Mouse (Mus musculus) lung, adult 18-20 months (tissue): ENCODE measurements around the gene Hacd2.

Experiments used
- DNase-seq, 2 experiments: peaks; one replicate each; pipeline ENCODE4 v3.0.0; 2022; ENCODE audit warnings: mixed read lengths in 2 of 2

The Hacd2 gene

DNA sequence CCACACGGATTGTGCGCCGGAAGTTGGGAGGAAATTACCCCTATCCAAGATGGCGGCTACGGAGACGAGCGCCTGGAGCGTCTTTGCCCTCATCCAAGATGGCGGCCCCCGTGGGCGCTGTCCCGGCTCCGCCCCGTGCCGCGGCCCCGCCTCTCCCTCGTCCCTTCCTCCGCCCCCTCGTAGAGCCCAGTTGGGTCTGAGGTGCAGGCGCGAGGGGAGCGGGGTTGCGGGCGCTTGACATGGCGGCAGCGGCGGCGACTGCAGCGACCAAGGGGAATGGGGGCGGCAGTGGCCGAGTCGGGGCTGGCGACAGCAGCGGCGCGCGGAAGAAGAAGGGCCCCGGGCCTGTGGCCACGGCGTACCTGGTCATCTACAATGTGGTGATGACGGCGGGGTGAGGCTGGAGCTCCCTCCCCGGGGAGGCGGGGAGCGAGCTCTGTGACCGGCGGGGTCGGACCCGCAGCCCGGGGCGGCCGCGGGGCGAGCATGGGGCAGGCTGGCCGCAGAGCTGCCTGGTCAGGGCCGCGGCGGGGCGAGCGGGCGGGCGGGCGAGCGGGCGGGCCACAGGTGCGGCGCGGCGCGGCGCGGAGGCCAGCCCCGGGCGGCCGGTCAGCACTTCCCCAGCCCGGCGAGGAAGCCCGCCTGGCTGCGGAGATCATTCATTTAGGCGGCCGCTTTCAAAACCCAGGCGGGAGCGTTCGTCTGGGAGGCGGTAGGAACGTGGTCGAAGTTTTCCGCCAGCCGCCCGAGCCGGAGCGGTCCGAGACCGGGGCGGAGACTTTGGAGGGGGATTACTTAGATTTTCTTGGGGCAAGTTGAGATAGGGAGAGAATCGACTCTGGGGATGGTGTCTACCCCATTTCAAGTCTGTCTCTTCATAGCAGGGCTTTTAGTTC, at the start of gene Hacd2:
Gene Hacd2, plus strand, starts transcription at position 187 of the 896 bp plus-strand sequence.
- DNase-seq = peak; percentile 96

DNA sequence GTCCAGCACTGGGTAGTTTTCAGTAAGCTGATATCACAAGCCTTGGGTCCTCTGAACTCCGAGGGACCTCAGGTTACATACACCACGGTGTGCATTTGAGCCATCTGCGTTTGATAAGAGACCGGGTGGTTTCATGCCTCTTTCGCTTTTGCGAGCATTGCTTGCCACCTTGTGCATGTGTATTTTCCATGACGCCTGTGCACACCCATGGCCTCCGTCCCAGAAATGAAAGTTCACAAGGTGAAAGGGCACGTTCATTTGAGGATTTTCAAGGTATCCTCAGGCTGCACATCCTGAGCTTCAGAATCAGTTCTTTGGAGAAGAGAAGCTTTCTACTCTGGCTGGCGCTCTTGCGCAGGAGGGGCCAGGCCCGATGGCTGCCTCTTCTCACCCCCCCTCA, 49.8 kb upstream of the Hacd2 start:
- no peak for DNase-seq

DNA sequence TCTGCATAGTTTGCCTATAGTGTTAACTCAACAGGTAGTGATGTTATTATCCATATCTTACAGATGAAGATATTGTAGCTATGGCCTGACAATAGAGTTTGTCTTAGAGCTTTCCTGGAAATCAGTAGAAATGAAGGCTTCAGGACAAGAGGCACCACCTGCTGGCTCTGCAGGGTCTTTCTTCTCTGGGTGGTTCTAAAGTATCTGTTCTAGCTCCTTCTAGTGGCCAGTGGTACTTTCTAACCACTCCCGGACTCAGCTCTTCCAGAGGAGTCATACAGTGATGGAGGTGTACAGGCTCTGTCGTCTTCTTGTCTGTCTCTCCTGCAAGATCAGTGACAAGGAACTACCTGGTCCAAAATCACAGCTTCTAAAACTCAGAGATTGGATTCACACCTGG, 46.7 kb upstream of the Hacd2 start:
- no peak for DNase-seq

DNA sequence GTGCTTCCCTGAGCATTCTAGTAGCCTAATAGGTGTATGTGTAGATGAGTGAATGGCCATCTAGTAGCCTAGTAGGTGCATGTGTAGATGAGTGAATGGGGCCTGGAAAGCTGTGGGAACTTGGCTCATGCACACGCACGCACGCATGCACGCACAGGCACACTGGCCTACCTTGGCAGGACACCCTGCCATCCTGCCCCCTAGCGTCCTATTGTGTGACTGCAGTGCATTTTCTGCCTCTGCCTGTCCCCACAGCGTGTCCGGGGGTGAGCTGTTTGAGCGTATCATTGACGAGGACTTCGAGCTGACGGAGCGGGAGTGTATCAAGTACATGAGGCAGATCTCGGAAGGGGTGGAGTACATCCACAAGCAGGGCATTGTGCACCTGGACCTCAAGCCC, 45.6 kb upstream of the Hacd2 start:
- no peak for DNase-seq

DNA sequence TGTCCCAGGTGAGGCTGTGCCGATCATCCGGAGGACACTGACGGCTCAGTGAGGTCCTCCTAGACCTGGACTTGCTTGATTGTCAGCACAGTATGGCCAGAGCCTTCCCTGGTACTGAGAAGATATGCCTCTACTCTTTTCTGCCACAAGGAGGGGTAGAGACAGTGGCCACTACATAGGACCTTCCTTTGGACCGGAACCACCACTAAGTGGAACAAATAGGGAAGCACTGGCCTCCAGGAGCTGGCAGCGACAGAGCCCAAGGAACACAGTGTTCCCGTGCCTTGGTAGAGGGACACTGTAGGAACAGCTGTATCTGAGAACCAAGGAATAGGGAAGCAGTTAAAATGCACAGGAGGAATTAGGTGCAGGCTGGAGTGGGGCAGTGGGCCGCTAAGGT, 44.2 kb upstream of the Hacd2 start:
- DNase-seq = no peak

DNA sequence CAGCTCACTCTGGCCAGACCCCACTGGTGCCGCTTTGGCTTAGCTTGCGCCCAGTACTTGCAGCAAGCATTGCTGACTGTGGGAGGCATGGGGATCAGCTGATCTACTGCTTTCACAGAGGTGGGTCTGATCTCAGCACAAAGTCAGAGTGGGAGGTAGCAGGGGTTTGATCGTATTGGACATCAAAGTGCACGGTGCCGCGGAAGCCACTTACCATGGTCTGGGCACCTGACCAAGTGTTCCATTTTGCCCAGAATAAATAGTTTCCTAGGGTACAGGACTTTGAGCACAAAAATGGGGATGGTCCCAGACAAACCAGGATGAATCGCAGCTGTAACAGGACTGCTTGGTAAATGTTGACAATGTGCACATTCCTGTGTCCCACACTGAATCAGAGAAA, 41.2 kb upstream of the Hacd2 start:
- no peak for DNase-seq

DNA sequence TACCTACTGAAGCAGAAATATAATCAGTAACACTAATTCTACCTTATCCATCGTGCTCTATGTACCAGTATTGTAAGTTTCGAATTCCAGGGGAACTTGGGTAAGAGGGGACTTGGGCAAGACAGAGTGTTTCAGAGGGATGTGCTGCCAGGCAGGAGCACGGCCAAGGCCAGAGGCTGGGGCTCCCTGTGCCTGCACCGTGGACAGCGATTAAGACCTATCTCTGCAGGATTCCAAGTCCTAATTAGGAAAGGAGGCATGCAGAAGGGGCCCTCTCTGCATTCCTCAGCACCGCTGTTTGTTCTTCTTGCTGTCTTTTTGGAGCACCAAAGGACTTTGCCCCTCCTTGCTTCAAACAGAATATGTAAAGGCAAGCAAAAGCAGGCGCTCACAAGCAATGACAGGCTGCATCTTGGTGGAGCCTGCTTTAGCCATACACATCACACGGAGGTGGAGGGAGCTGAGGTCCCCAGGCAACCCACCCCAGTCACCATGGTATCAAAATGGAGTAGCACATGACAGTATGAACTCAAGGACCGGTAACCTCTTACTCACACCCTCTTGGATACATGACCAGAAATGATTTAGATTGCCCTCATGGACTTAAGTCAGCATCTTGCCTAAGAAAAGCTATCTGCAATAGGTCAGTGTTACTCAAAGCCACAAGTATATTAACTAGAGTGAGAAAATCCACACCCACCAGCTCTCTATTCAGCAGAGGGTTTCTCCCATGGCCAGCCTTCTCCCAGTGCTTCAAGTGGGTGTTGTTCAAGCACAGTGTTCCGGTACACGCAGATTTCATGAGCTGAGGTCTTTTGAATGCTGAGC, 37.8 kb upstream of the Hacd2 start:
- DNase-seq = no peak

DNA sequence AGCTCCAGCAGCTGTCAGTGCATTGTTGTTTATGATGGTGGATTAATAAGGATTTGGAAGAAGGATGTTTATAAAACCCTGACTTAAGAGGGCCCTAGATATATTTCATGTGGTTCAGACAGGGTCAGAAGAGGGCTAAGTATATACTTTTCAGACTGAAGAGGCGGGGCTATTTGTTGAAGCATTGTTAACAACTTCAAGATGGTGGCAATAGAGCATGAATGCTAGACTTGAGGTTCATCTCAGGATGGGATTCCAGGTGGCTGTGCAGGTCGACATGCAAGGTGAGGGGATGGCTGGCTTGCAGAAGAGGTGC, 37.2 kb upstream of the Hacd2 start:
- no peak for DNase-seq

DNA sequence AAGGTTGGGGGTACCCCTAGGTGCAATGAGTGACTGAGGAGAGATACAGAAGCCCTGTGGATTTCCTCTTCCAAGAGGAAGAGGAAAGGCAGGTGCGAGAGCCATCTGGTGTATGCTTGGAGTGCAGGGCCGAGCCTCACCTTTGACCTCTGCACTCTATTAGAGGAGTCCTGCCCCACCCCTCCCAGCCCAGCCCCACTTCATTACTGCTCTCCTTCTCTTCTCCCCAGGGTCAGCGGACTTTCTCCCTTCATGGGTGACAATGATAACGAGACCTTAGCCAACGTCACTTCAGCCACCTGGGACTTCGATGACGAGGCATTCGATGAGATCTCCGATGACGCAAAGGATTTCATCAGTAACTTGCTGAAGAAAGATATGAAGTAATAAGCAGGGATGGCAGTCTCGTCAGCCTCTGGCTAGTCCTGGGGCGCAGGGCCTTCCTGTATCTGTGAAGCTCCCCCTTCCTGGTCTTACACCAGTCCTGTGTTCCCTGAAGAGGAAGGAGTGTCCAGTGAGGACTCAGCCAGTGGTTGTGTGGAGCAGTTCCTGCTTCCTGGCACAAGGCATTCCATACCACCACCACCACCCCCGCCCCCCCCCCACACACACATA, 35.9 kb upstream of the Hacd2 start:
- no peak for DNase-seq

DNA sequence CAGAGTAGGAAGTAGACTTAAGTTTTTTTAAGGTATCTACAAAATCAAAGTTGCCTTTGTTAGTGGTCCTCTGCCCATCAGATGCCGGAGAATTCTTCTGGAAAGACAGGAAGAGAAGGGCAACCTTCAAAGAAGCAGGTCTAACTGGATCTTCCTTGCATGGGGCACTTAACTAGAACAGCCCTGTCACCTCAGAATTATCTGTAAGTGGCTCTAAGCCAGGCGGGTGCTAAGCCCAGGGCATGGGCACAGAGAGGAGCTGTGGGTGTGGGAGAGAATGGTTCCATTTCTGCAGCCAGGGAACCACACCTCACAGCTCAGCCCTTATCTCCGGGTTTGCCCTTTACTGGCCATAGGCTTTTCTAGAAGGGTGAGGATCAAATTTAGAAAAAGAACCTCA, 30.9 kb upstream of the Hacd2 start:
- no peak for DNase-seq

DNA sequence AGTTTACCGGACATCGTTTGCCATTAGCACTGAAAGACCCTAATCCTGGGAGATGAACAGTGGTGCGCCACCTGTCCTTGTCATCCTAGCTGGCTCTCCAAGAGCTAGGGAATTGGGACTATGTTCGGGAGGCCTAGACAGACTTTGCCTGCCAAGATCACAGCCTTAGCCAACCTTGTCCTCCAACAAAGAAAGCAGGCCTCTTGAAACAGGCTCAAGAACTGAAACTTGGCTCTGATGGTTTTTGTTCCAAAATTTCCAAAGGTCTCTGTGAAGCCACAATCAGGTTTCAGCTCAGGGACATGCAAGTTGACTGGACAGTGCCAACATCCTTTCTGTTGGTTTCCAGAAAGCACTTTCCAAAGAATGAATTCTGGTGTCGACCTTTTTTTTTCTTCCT, 29.4 kb upstream of the Hacd2 start:
- DNase-seq = no peak

DNA sequence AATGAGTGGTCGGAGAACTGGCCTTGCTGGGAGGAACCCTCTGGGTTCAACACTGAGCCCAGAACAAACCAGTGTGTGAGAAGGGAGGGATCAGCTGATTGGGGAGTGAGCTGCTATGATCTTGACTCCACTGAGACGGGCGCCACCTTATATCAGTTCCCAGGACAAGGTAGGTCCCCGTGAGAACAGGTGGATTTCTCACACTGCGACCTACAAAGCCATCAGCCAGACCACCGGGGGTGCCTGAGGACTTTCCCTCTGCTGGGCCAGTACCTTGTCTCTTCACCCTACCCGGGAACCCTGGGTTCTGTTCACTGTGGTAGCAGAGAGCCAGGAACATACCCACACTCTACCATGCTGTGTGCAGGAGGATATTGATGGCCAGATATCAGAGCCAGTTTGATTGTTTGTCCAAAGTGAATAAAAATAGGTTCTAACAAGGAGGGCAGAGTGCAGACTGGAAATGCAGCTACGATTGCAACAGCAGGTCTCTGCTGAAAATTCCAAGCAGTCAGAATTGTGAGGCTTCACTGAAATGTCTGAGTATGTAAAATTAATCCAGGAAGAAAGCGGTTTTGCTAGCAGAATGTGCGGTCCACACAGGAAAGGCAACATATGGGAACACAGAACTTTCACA, 28.4 kb upstream of the Hacd2 start:
- DNase-seq = no peak

DNA sequence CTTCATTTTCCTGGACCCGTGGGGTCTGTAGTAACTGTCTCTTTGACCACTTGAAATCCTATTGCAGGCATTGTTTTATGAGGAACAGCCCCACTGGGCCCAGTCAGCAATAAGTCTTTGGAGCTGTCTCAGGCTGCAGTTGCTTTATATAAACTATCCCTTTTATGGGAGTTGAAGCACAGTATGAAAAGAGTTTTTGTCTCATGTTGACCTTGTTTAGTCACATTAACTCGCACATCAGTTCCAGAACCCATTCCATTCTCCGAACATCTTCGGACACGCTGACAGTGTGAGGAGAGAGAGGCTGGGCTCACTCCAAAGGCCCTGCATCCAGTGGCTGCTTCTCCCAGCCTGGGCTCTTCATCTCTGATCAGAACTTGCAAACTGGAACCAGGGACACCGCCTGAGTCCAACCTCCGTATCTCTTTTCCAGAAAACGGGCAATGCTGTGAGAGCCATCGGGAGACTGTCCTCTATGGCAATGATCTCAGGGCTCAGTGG, 27.5 kb upstream of the Hacd2 start:
- no peak for DNase-seq

DNA sequence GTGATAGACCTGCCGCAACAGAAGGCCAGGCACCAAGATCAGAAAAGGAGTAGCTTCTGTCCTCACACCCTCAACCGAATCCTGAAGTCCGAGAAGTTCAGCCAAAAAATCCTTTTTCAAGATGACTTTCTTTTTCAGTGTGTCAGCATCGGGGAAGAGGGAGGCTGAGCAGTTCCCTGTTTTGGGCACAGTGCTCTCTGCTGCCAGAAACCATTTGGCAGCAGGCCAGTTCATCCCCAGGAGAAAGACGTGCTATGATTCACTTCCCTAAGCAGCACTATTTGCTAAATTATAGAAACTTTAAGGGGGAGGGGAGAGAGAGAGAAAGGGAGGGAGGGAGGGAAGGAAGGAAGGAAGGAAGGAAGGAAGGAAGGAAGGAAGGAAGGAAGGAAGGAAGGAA, 26.1 kb upstream of the Hacd2 start:
- DNase-seq = peak; percentile 40 to 46

DNA sequence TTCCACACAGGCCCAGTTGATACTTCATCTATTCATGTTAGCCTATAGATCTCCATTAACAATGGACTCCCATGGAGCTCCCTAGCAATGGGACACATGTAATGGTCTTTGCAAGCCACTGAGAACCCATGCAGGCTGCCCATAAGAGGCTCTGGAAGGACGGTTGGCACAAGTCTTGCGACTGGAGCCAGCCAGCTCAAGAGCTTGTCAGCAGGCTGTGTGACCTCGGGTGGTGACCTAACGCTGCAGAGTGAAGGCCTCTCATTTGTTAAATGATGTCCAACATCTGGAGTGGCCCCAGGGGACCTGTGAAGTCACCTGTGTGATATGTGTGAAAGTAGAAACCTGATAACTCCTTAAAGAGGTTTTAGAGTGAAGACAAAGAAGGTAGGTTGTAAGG, 25.2 kb upstream of the Hacd2 start:
- DNase-seq = no peak

DNA sequence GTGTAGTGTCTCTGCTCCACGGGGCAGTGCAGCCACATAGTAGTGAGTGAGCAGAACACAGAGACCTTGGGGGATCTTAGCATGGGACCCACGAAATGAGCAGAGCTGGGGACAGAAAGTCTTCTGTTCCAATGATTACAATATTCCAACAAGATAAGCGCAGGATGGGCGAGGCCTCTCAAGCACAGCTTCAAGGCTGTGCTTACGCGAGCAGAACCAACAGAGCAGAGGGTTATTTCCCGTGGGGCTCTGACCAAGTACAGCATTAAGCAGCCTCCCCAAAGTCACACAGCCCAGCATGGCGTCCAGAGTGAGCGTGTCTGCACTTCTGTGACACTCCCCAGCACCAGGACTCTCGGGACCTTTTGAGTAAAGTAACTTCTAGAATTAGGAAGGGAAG, 24.7 kb upstream of the Hacd2 start:
- DNase-seq = no peak

DNA sequence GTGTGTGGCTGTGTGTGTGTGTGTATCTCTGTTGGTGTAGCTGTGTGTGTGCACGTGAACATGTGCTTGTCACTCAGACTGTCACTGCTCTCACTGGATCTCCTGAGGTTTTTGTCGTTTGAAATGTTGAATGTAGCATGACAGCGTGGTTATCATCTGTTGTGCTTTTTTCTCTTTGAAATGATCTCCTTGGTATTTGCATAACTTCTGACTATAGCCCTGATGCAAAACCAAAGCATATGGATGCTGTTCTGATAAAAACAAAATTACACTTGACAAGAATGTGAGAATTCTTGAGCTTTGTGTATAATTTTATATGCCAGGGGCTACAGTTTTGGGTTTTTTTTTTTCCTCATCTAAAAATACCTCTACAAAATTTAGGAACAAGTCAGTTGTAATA, 23.2 kb upstream of the Hacd2 start:
- no peak for DNase-seq

DNA sequence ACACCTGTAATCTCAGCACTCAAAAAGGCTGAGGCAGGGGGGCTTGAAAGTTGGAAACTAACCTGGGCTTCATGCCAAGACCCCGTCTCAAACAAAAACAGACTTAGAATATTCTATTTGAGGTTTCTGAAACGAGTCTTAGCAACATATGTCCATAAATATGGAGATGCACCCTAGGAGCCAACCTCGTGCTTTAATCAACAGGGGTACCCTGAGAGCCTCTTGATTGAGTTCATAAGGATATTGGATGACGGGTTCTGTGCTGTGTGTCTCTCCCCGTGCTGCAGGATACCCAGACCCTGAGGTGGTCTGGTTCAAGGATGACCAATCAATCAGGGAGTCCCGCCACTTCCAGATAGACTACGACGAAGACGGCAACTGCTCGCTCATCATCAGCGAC, 22.2 kb upstream of the Hacd2 start:
- no peak for DNase-seq

DNA sequence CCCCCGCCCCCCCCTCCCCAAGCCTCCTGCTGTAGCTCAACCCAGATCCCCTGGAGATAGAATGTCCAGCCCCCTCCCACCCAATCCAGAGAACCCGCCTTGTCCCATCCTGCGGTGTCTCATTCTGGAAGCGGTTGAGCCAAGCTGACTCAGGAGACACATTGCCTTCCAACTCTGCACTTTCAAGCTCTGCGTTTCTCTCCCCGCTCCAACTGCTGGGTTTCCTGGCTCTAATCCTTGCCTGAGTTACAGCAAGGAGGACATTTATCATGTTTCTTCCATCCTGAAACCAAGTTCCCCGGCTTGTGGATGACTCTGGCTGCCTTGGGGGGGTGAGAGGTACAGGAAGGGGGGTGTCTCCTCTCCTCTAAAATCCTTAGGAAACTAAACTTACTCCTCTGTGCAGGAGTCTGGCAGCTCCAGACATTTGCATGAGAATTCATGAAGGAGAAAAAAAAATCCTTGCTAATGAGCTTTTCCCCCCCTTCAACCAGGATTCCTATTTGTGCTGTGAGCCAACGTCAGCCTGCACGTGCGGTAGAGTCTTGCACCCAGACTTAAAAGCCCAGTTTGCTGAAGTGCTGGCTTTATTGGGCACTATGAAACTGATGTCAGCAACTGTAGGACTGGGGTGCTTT, 21.2 kb upstream of the Hacd2 start:
- no peak for DNase-seq

DNA sequence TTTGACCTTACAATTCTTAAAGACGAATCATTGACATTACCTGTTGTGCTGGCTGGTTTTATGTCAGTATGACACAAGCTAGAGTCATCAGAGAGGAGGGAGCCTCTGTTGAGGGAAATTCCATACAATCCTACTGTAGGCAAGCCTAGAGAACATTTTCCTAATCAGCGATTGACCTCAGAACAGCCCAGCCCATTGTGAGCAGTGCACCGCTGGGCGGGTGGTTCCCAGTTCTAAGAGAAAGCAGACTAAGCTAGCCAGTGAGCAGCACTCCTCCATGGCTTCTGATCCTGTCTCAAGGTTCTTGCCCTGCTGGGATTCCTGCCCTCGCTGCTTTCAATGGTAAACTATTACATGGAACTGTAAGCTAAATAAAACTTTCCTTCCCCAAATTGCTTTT, 17.9 kb upstream of the Hacd2 start:
- DNase-seq = no peak

DNA sequence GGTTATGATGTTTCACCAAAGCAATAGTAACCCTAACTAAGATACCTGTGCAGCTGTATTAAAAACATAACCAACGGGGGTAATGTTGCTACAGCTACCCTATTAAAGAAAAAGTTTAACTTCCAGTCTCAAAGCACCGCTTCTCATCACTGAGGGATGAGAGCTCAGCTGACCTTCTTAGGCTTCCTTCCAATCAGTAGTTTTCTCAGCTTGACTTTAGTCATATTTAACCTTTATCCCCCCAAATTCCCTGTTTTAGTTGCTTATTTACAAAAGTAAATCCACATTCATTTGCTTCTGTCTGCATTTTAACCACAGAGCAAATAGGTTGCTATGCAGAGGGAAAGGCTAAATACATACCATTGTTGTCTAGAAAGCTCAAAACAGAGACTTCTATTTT, 17.5 kb upstream of the Hacd2 start:
- DNase-seq = no peak

DNA sequence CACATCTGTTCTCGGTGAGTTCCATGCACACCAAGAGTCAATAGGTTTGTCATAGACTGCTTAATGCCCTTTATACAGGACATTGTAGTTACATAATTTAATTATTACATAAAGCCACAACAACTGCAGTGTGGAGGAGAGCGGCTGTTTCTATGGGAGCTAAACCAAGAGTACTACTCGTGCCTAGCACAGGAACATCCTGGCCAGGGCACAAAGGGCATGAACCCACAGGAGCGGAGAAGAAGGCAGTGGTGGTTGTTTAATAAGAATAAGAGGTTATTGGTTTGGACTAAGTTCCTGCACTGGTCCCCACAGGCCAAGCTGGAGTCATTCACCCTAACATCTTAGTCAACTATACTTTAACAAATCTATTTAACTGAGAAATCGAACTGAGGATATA, 16.0 kb upstream of the Hacd2 start:
- DNase-seq = no peak

DNA sequence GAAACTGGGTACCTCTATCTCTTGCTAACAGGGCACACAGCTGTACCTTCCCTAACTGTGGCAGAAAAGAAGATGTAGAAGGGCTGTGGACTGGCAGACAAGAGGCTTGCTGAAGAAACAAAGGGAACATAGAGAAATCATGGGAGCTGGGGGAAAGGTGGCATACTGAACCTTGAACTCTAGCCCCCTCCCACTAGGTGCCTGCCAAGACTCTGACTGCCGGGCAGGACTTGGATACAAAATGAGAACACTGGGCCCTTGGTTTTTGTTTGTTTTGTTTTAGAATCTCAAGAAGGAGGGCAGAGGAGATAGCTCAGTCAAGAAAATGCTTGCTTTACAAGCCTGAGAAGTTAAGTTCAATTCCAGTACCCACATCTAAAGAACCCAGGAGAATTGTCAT, 14.9 kb upstream of the Hacd2 start:
- no peak for DNase-seq
